Mouse (Mus musculus) testis, postnatal 10 days (tissue): ENCODE results near the gene Hdac4.

ENCODE experiments used
- DNase-seq: peaks from one replicate; pipeline ENCODE4 v3.0.0; 2021; ENCODE audit warnings: low spot score

Hdac4 gene

DNA sequence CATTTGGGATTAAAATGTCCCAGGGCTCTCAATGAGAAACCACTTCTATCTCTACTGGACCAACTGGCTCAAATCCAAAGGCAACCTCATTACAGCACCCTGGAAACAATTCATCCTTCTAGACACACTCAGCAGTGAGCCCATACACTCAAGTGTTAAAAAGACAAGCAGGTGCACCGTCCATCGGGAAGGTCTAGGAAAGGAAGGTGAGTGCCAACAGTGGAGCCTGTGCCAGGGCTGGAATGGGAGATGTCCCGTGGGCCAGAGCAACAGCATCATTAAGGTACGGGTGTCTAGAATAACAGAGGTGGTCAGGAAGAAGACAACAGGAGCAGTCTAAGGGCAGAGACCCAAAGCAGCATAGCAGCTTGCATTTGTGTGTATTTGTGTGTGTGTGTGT, 173.5 kb downstream of the Hdac4 start:
- DNase-seq: no peak

DNA sequence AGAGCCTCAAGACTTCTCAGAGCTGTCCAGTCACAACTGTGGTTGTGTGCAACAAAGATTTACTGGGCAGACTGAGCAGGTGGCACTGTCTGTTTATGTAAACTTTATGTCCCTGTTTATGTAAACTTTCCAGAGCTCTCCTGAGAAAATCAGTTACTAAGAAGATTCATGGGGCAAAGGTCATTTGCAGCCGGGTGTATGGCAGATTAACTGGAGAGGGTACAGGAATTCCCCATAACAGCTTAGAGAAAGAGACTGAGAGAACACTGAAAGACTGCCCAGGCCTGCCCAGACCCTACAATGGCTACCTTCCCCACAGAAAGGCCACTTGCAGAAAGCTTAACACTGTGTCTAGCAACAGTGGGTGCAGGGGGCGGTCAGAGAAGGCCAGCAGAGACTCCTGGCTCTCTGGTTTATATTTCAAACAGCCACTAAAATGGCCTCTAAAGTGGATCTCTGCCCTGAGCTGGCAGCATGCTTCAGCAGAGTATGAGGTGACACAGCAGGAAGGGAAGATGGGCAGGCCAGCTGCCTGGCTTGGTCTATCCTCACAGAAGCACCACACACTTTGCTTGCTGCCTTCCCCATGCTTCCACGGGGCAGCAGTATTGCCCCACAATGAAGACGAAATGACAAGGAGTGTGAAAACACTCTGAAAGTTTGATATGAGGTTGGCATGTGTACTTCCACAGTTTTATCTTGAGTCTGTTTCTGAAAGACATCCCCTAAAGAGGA, 179.4 kb downstream of the Hdac4 start:
- DNase-seq: no peak

GRCm38 (mm10) chr1:92015252-92015651, 180.2 kb downstream of the Hdac4 start:
- no peak for DNase-seq

DNA sequence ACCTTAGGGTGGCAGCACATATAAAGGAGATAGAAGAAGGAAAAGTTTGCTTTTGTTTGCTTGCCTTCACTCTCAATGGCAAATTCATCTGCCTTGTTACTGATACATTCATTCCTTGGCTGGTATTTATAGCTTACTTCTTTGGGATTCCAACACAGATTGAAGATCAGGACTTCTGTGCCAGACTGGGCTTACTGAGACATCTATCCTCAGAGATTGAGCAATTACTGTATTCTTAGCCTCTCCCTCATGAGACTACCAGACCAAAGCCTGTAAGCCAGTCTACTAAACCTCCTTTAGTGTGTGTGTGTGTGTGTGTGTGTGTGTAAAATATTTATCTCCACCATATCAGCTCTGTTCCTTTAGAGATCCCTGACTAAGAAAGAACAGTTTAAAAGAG, 181.0 kb downstream of the Hdac4 start:
- no peak for DNase-seq

- DNase-seq: no peak
These were observed 188.8 kb downstream of the Hdac4 start for GRCm38 (mm10) chr1:92006666-92007065.

DNA sequence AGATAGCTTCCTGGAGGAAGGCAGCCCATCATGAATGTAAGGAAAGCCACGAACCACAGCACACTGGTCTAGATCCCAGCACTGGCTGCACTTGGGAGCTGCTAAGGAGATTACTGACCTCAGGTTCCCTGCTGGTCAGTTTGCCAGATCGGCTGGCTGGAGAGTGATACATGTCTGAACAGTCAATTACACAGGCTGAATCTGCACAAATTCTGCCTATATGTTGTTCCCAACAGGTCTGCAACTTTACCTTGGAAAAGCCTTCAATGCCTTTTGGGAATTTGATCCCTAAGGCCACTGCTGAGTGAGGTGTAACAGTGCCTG, 189.9 kb downstream of the Hdac4 start:
- DNase-seq: no peak

DNA sequence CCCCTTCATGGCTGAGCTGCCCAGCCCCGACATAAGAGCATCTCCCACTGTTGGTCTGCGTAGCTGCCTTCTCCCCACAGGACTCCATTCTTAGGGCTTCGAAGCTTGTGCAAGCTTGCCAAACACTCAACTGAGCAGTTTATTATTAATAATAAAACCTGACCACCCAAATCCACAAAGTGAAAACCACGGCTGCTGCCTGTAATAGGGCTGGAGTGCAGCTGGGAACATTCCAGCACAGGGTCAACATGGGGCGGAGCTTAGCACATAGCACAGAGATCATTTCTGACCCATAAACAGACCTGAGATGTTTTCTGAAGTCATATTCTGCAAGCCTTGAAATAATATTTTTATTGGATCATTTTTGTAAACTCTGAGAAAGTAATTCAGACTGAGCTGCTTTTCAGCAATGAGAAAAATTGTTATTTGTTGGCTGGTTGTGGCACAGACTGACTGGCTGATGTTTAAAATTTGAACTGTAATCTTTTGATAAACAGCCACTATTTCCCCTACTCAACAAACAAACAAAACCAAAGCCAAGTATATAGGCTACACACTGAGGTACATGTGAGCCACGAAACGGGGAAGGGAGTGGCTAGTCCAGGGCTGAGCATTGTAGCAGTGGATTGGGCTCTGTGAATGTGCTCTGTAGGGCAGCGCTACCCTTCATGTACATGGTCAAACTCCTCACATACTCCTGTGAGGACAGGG, 190.4 kb downstream of the Hdac4 start:
- DNase-seq: no peak

GRCm38 (mm10) chr1:92004122-92004521, 191.4 kb downstream of the Hdac4 start:
- DNase-seq: no peak

DNA sequence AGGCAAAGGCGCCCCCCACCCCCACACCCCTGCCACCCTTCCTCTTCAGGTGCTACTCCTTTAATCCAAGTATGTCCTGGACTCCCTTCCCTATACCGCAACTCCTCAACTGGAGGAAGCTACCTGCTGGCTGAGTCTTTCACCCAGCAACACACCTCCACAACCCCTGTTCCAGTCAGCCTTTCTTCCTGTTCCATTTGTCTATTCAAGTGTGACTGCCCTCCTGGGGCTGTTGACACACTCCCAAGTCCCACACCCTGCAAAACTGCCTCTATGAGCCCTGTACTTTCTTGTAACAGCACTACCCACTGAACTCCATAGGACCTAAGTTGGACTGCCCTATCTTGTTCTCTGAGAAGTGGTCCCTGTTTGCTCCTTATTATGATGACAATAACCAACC, 195.3 kb downstream of the Hdac4 start:
- no peak for DNase-seq

DNA sequence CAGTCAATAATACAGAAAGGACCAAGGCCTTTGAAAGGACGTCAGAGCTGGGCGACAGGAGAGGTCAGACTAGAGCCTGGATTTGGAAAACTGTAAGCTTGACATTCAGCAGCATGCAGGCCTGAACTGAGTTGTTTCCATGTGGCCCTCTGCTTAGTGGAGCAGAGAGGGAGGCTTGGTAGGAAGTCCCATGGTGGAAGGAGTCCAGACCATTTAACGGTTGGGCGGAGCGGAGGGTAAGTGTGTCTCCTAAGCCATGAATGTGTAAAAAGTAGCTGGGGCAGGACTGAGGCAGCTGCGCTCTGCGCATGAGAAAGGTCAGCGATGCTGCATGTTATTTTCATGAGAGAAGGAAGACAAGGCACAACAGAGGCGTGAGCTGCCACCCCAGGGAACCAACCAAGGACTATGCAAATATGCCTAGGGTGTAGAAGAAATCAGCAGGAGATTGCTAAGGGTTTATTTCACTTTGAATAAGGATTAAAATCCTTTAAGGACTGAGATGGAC, 201.8 kb downstream of the Hdac4 start:
- no peak for DNase-seq

- no peak for DNase-seq
These were observed 202.8 kb downstream of the Hdac4 start for GRCm38 (mm10) chr1:91992652-91993051.

DNA sequence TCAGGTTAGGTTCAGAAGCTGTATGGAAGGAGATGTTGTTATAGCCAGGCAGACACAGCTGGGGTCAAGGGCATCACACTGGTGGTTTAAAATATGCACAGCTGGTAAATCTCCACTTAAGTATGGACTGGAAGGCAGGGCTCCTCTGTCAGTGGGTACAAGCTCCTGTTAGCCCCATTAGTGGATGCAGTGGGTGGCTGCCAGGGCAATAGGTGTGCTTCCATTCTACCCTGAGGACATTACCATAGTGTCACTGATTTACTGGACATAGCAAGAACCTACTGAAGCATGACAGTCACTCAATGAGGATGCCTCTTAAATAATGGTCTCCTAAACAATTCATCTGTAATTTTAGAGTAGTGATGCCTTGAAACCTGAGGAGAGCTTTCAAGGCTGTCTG, 203.9 kb downstream of the Hdac4 start:
- no peak for DNase-seq

- no peak for DNase-seq
These were observed 204.6 kb downstream of the Hdac4 start for GRCm38 (mm10) chr1:91990852-91991251.

DNA sequence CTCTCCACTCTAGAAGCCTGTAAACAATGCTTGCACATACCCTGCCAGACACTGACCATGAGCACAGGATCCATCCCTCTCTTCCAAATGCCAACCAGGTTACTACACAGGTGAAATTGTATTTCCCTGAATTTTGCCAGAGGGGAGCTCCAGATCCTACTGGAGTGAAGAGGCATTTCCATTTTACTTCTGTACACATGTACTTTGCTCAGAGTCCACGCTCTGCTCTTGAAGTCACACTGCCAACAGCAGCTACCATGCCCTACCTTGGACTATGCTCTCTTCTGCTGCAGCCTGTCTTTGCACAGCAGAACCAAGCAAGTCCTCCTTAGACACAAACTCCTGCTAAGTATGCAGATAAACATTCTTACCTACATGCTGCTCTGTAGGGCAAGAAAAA, 206.6 kb downstream of the Hdac4 start:
- no peak for DNase-seq

- no peak for DNase-seq
These were observed 208.1 kb downstream of the Hdac4 start for GRCm38 (mm10) chr1:91987431-91987830.

DNA sequence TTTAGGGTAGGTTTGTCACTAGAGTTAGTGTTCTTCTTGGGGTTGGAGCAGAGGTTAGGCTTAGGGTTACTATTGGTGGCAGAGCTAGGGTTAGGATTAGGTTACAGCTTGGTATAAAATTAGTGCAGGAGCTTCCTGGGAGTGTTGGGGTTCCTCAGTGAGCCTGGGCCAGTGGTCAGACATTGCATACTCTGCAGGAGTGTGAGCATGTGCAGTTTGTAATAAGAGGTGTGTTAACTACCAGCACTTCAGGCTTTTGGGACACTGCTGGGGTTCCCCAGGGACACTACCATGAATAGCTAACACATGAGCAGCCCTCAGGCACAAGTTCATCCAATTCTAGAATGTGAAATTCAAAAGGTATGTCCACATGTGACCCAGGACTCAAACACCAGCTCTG, 209.7 kb downstream of the Hdac4 start:
- no peak for DNase-seq

- no peak for DNase-seq
These were observed 211.0 kb downstream of the Hdac4 start for GRCm38 (mm10) chr1:91984507-91984906.

DNA sequence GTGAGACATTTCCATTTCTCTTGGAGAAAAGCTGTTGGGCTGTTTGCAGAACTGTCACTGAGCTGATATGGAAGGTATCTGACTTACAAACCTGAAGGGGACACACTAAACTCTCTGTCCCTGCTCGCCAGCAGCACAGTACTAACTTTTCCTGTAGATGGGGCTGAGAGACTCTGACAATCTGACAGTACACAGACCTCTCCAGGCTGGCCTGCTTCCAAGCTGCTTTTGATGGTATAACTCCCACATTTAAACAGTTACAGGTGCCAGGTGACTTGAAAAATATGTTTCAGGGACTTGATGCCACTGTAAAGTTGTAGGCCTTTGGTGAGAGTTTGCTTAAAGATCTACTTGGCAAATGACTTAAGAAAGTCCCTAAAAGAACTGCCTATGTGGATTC, 214.1 kb downstream of the Hdac4 start:
- no peak for DNase-seq

- peak; percentile 54 for DNase-seq
These were observed 217.1 kb downstream of the Hdac4 start for GRCm38 (mm10) chr1:91978443-91978842.

GRCm38 (mm10) chr1:91968710-91969379, 226.7 kb downstream of the Hdac4 start:
- DNase-seq: peak; percentile 85

GRCm38 (mm10) chr1:91967041-91967440, 228.5 kb downstream of the Hdac4 start:
- no peak for DNase-seq

- DNase-seq: no peak
These were observed 230.8 kb downstream of the Hdac4 start for GRCm38 (mm10) chr1:91964486-91965335.
